Mouse (Mus musculus) heart, embryonic 16.5 days (tissue): Measurements from ENCODE around the gene AI597479. TPM values are rescaled to one million over a fixed set of nuclear protein-coding genes. Genes with fewer than 3 reads are reported as not detected.

ENCODE experiments used
- ATAC-seq: fragments of 200-750 bp; cut with Nextera tagmentation; replicated peaks from 2 replicates; pipeline ENCODE4 v1.8.0; 2017; ENCODE audit warnings: moderate number of reproducible peaks; ENCODE audit not compliant: insufficient read depth, low FRiP score; ENCODE audit errors: extremely low read depth
- H3K27ac ChIP-seq: fragments of 300-500 bp; sonication (generic); 2 replicates; pipeline ENCODE4 v1.5.1; 2014; ENCODE audit warnings: mild to moderate bottlenecking, low read length, control low read depth, moderate library complexity
- H3K27me3 ChIP-seq: fragments of 300-500 bp; sonication (generic); 2 replicates; pipeline ENCODE4 v1.6.1; 2014; ENCODE audit warnings: low read length, mixed read lengths; ENCODE audit not compliant: control insufficient read depth, insufficient read depth
- H3K36me3 ChIP-seq: fragments of 300-500 bp; sonication (generic); 2 replicates; pipeline ENCODE4 v1.6.1; 2014; ENCODE audit not compliant: control insufficient read depth, insufficient read depth
- H3K4me1 ChIP-seq: fragments of 300-500 bp; sonication (generic); 2 replicates; pipeline ENCODE4 v1.6.1; 2014; ENCODE audit warnings: low read length, mixed read lengths; ENCODE audit not compliant: control insufficient read depth, insufficient read depth
- H3K4me2 ChIP-seq: fragments of 300-500 bp; sonication (generic); 2 replicates; pipeline ENCODE4 v1.6.1; 2014; ENCODE audit warnings: low read depth, mild to moderate bottlenecking, control low read depth, low read length
- H3K4me3 ChIP-seq: fragments of 300-500 bp; sonication (generic); 2 replicates; pipeline ENCODE4 v1.5.1; 2014; ENCODE audit warnings: mild to moderate bottlenecking, control low read depth, low read length
- H3K9ac ChIP-seq: fragments of 300-500 bp; sonication (generic); 2 replicates; pipeline ENCODE4 v1.6.1; 2014; ENCODE audit warnings: low read length, control low read depth
- H3K9me3 ChIP-seq: fragments of 300-500 bp; sonication (generic); replicated peaks from 2 replicates; pipeline ENCODE4 v1.6.1; 2016; ENCODE audit warnings: low read length; ENCODE audit not compliant: control insufficient read depth
- WGBS: fragments of 180-500 bp; shearing (Covaris S2); extraction: QIAGEN DNeasy Blood & Tissue Kit; methylation state at CpG from one replicate; pipeline ENCODE4 v1.1.7; 2014; 5-methylcytosine and 5-hydroxymethylcytosine counted together
- polyA plus RNA-seq: library from polyadenylated mRNA; unstranded; fragments of >200 nt; fragmentation: Nextera tagmentation; extraction: Ambion mirVana; gene quantifications from 2 replicates; pipeline ENCODE4 v1.2.1, GENCODE M21; 2015

AI597479 gene
- polyA plus RNA-seq, 1 experiment from 2014 or later = 24.5 TPM

GRCm38 (mm10) chr1:43078124-43078523, 20.4 kb upstream of the AI597479 start:
- Histone ChIP-seq H3K27ac (no peak overlapping the region), H3K27me3 (no peaks in the 10 kb centered on the region), H3K4me3 (no peak overlapping the region), H3K4me2 (no peak overlapping the region), H3K4me1 (no peaks in the 10 kb centered on the region), H3K9ac (no peak overlapping the region), H3K36me3 (peaks cover 4% of the 10 kb centered on the region; the same call in 1 of the 2 replicates), H3K9me3 (no peaks in the 10 kb centered on the region)
- no peak for ATAC-seq
- WGBS = 63% methylated on average over 2 of the region's 2 CpGs

GRCm38 (mm10) chr1:43082946-43083345, 15.6 kb upstream of the AI597479 start:
- ATAC-seq = no peak
- H3K9ac ChIP-seq = no peak overlapping the region
- no peaks in the 10 kb centered on the region for H3K27me3 ChIP-seq
- H3K4me3 ChIP-seq = no peak overlapping the region
- H3K36me3 ChIP-seq = no peaks in the 10 kb centered on the region
- H3K4me1 ChIP-seq = no peaks in the 10 kb centered on the region
- 83% methylated on average over 5 of the region's 5 CpGs for WGBS
- H3K27ac ChIP-seq = no peak overlapping the region
- H3K4me2 ChIP-seq = no peak overlapping the region
- H3K9me3 ChIP-seq = no peaks in the 10 kb centered on the region

- 83% methylated on average over 1 of the region's 1 CpGs for WGBS
- H3K4me2 ChIP-seq = no peak overlapping the region
- H3K4me1 ChIP-seq = peaks cover 10% of the 10 kb centered on the region
- H3K27ac ChIP-seq = no peak overlapping the region
- H3K27me3 ChIP-seq = no peaks in the 10 kb centered on the region
- no peak for ATAC-seq
- H3K4me3 ChIP-seq = no peak overlapping the region
- no peaks in the 10 kb centered on the region for H3K36me3 ChIP-seq
- no peak overlapping the region for H3K9ac ChIP-seq
- no peaks in the 10 kb centered on the region for H3K9me3 ChIP-seq
Measured at GRCm38 (mm10) chr1:43090418-43090817, 8.1 kb upstream of the AI597479 start.

GRCm38 (mm10) chr1:43091306-43092055, 7.0 kb upstream of the AI597479 start:
- 34% methylated on average over 13 of the region's 13 CpGs for WGBS
- peaks cover 10% of the 10 kb centered on the region for H3K4me1 ChIP-seq
- no peaks in the 10 kb centered on the region for H3K36me3 ChIP-seq
- peak overlapping the region; percentile 91 for H3K4me3 ChIP-seq
- H3K4me2 ChIP-seq = peak overlapping the region; percentile 83
- ATAC-seq = peak; percentile 6; the same call in 1 of the 2 replicates
- H3K9me3 ChIP-seq = no peaks in the 10 kb centered on the region
- H3K27ac ChIP-seq = peak overlapping the region; percentile 82; the same call in 1 of the 2 replicates
- no peaks in the 10 kb centered on the region for H3K27me3 ChIP-seq
- peak overlapping the region; percentile 95 for H3K9ac ChIP-seq

- peak; percentile 91 for ATAC-seq
- Histone ChIP-seq H3K27ac (peak overlapping the region; percentile 82), H3K36me3 (no peaks in the 10 kb centered on the region), H3K27me3 (no peaks in the 10 kb centered on the region), H3K9ac (peak overlapping the region; percentile 95), H3K4me2 (peak overlapping the region; percentile 83), H3K4me3 (peak overlapping the region; percentile 91), H3K9me3 (no peaks in the 10 kb centered on the region), H3K4me1 (peaks cover 12% of the 10 kb centered on the region)
- WGBS = under 1% methylated on average over 101 of the region's 102 CpGs
Measured at GRCm38 (mm10) chr1:43092056-43093015, 6.2 kb upstream of the AI597479 start.

GRCm38 (mm10) chr1:43094206-43094605, 4.3 kb upstream of the AI597479 start:
- H3K36me3 ChIP-seq = no peaks in the 10 kb centered on the region
- H3K4me2 ChIP-seq = no peak overlapping the region
- 89% methylated on average over 2 of the region's 2 CpGs for WGBS
- no peak overlapping the region for H3K27ac ChIP-seq
- no peaks in the 10 kb centered on the region for H3K9me3 ChIP-seq
- ATAC-seq = no peak
- H3K4me1 ChIP-seq = peaks cover 14% of the 10 kb centered on the region
- H3K4me3 ChIP-seq = no peak overlapping the region
- no peak overlapping the region for H3K9ac ChIP-seq
- no peaks in the 10 kb centered on the region for H3K27me3 ChIP-seq

- WGBS = 70% methylated on average over 2 of the region's 2 CpGs
- Histone ChIP-seq H3K4me2 (no peak overlapping the region), H3K4me3 (no peak overlapping the region), H3K9me3 (no peaks in the 10 kb centered on the region), H3K36me3 (peaks cover 11% of the 10 kb centered on the region), H3K9ac (no peak overlapping the region), H3K27ac (no peak overlapping the region), H3K27me3 (no peaks in the 10 kb centered on the region), H3K4me1 (peaks cover 5% of the 10 kb centered on the region; the same call in 1 of the 2 replicates)
- ATAC-seq = no peak
Measured at GRCm38 (mm10) chr1:43108729-43109128, 10.2 kb downstream of the AI597479 start.

- no peak overlapping the region for H3K4me2 ChIP-seq
- H3K9me3 ChIP-seq = no peaks in the 10 kb centered on the region
- no peak overlapping the region for H3K4me3 ChIP-seq
- H3K27ac ChIP-seq = no peak overlapping the region
- 52% methylated on average over 4 of the region's 4 CpGs for WGBS
- no peaks in the 10 kb centered on the region for H3K27me3 ChIP-seq
- peaks cover 19% of the 10 kb centered on the region for H3K36me3 ChIP-seq
- no peak for ATAC-seq
- no peak overlapping the region for H3K9ac ChIP-seq
- H3K4me1 ChIP-seq = peaks cover 7% of the 10 kb centered on the region; the same call in 1 of the 2 replicates
Measured at GRCm38 (mm10) chr1:43110556-43110955, 12.0 kb downstream of the AI597479 start.
